In genomic region chr1:14429326-14429725, GRCm38 (mm10) we compare ENCODE assay signal across 19 mouse cellular contexts.
DNase-seq lines count a peak whose midpoint lies in the region; ATAC-seq and TF ChIP-seq lines count a peak whose summit lies in the region.
"Had no signal": no experiment of that assay in that cellular context is flagged by ENCODE, and none has a peak within 500 bp of the region (broad histone marks: within the 10 kb centered on the region; RNA-seq: fewer than 3 reads in every experiment).

No protein-coding gene starts in this region.

- H3K4me2 ChIP-seq in embryonic facial prominence, embryonic 14.5 days (ENCODE audit: low read depth, low read length), result no peak overlapping the region
- no peak overlapping the region for H3K4me2 ChIP-seq in hindbrain, postnatal 0 days (ENCODE audit: low read depth, low read length)
- no peak overlapping the region for H3K4me2 ChIP-seq in hindbrain, embryonic 12.5 days (replicated peaks)
- H3K4me2 ChIP-seq: heart, embryonic 12.5 days; midbrain, embryonic 12.5 days had no signal

- H3K36me3 ChIP-seq in embryonic facial prominence, embryonic 14.5 days (ENCODE audit: control insufficient read depth, insufficient read depth, low read length), result no peaks in the 10 kb centered on the region
- H3K36me3 ChIP-seq in embryonic facial prominence, embryonic 10.5 days (replicated peaks), result no peaks in the 10 kb centered on the region
- no peaks in the 10 kb centered on the region for H3K36me3 ChIP-seq in hindbrain, postnatal 0 days (ENCODE audit: insufficient read depth, low read length)
- no peaks in the 10 kb centered on the region for H3K36me3 ChIP-seq in hindbrain, embryonic 12.5 days
- H3K36me3 ChIP-seq: forebrain, embryonic 10.5 days; heart, embryonic 12.5 days; midbrain, embryonic 12.5 days had no signal

- H3K9ac ChIP-seq in embryonic facial prominence, embryonic 14.5 days (ENCODE audit: low read depth, low read length), result no peak overlapping the region
- no peak overlapping the region for H3K9ac ChIP-seq in hindbrain, postnatal 0 days (replicated peaks; ENCODE audit: low read length)
- no peak overlapping the region for H3K9ac ChIP-seq in hindbrain, embryonic 12.5 days
- H3K9ac ChIP-seq: heart, embryonic 12.5 days; midbrain, embryonic 12.5 days had no signal

- no peak overlapping the region for H3K4me3 ChIP-seq in embryonic facial prominence, embryonic 14.5 days (ENCODE audit: low read depth, low read length)
- H3K4me3 ChIP-seq in embryonic facial prominence, embryonic 10.5 days, result no peak overlapping the region
- H3K4me3 ChIP-seq in hindbrain, postnatal 0 days (ENCODE audit: low read length), result no peak overlapping the region
- H3K4me3 ChIP-seq in hindbrain, embryonic 12.5 days, result no peak overlapping the region
- H3K4me3 ChIP-seq: forebrain, embryonic 10.5 days; heart, embryonic 12.5 days; midbrain, embryonic 12.5 days had no signal

- peak; percentile 75; the same call in 1 of the 2 replicates for ATAC-seq in embryonic facial prominence, embryonic 14.5 days (ENCODE audit: low read depth)
- no peak for ATAC-seq in hindbrain, postnatal 0 days
- ATAC-seq in hindbrain, embryonic 12.5 days (ENCODE audit: low FRiP score), result no peak
- ATAC-seq: intestine, embryonic 16.5 days had no signal

- H3K27me3 ChIP-seq in embryonic facial prominence, embryonic 14.5 days (replicated peaks; ENCODE audit: control insufficient read depth, insufficient read depth, low read length), result no peaks in the 10 kb centered on the region
- no peaks in the 10 kb centered on the region for H3K27me3 ChIP-seq in embryonic facial prominence, embryonic 10.5 days (replicated peaks; ENCODE audit: low read depth, poor library complexity, severe bottlenecking)
- H3K27me3 ChIP-seq in hindbrain, postnatal 0 days (ENCODE audit: insufficient read depth, low read length), result no peaks in the 10 kb centered on the region
- no peaks in the 10 kb centered on the region for H3K27me3 ChIP-seq in hindbrain, embryonic 12.5 days
- H3K27me3 ChIP-seq: heart, embryonic 12.5 days had no signal

- no peak for TF ChIP-seq CTCF in hindbrain, postnatal 0 days (IDR thresholded peaks at IDR 0.05; ENCODE audit: low read depth)

- DNase-seq in embryonic facial prominence, embryonic 14.5 days (ENCODE audit: low spot score), result peak; percentile 77
- DNase-seq in embryonic facial prominence, embryonic 10.5 days (ENCODE audit: low spot score), result no peak
- DNase-seq in hindbrain, postnatal 0 days (ENCODE audit: low spot score), result peak; percentile 7
- DNase-seq in MN1 (ENCODE audit: low spot score), result peak; percentile 40
- peak; percentile 30 for DNase-seq in mesoderm, embryonic 11.5 days (ENCODE audit: low read depth, low spot score)
- no peak for DNase-seq in adrenal gland, postnatal 4 days (ENCODE audit: low spot score in 2 of 2)
- DNase-seq: adrenal gland, postnatal 14 days; cerebellum, adult 9-10 months; heart, adult 18-20 months; heart, postnatal 10 days; kidney, adult 9 months; kidney, postnatal 14 days; lung, postnatal 10 days; thymus, postnatal 36 days had no signal

- 54% methylated on average over 2 of the region's 2 CpGs for WGBS in embryonic facial prominence, embryonic 14.5 days
- WGBS in embryonic facial prominence, embryonic 10.5 days, result 72% methylated on average over 2 of the region's 2 CpGs
- 59% methylated on average over 2 of the region's 2 CpGs for WGBS in hindbrain, postnatal 0 days
- WGBS in hindbrain, embryonic 12.5 days, result 81% methylated on average over 2 of the region's 2 CpGs

- no peak overlapping the region for H3K27ac ChIP-seq in embryonic facial prominence, embryonic 14.5 days (replicated peaks; ENCODE audit: low read depth, low read length)
- no peak overlapping the region for H3K27ac ChIP-seq in embryonic facial prominence, embryonic 10.5 days (replicated peaks)
- H3K27ac ChIP-seq in hindbrain, postnatal 0 days, result no peak overlapping the region
- no peak overlapping the region for H3K27ac ChIP-seq in hindbrain, embryonic 12.5 days
- H3K27ac ChIP-seq: forebrain, embryonic 10.5 days; midbrain, embryonic 12.5 days had no signal

- no peaks in the 10 kb centered on the region for H3K9me3 ChIP-seq in embryonic facial prominence, embryonic 14.5 days (ENCODE audit: control insufficient read depth, low read length)
- no peaks in the 10 kb centered on the region for H3K9me3 ChIP-seq in embryonic facial prominence, embryonic 10.5 days
- no peaks in the 10 kb centered on the region for H3K9me3 ChIP-seq in hindbrain, postnatal 0 days (ENCODE audit: low read length)
- H3K9me3 ChIP-seq in hindbrain, embryonic 12.5 days (replicated peaks), result no peaks in the 10 kb centered on the region
- H3K9me3 ChIP-seq: forebrain, embryonic 10.5 days; heart, embryonic 12.5 days; midbrain, embryonic 12.5 days had no signal

- no peaks in the 10 kb centered on the region for H3K4me1 ChIP-seq in embryonic facial prominence, embryonic 14.5 days (ENCODE audit: control insufficient read depth, insufficient read depth, low read length)
- no peaks in the 10 kb centered on the region for H3K4me1 ChIP-seq in embryonic facial prominence, embryonic 10.5 days
- no peaks in the 10 kb centered on the region for H3K4me1 ChIP-seq in hindbrain, postnatal 0 days (ENCODE audit: insufficient read depth, low read length)
- no peaks in the 10 kb centered on the region for H3K4me1 ChIP-seq in hindbrain, embryonic 12.5 days
- H3K4me1 ChIP-seq: heart, embryonic 12.5 days; midbrain, embryonic 12.5 days had no signal

Comparison
In these comparisons a context has a peak if more than half of its experiments do, and no peak if none do; other contexts are left out.
1. DNase-seq: peak in embryonic facial prominence, embryonic 14.5 days (single experiment), hindbrain, postnatal 0 days (single experiment), MN1 (single experiment) and mesoderm, embryonic 11.5 days (single experiment); none in embryonic facial prominence, embryonic 10.5 days (single experiment) and adrenal gland, postnatal 4 days (0 of 2).